Mouse (Mus musculus): ENCODE data around the gene Slc15a5.

GRCm38 (mm10) chr6:138128392-138129335, 48.9 kb upstream of the Slc15a5 start:
- TF ChIP-seq CTCF (IDR thresholded peaks at IDR 0.05; ENCODE audit: low read depth) (no peak), EP300 (IDR thresholded peaks at IDR 0.05; ENCODE audit: low read depth) (no peak)

All from liver, postnatal 0 days (tissue).